Mouse (Mus musculus) midbrain, embryonic 14.5 days (tissue): ENCODE data around the gene Bfar. TPM values are rescaled to one million over a fixed set of nuclear protein-coding genes. Genes with fewer than 3 reads are reported as not detected.
"Not testable (repeated sequence)": the region's sequence is repeated elsewhere in the genome, so short reads cannot be mapped to it uniquely, and the experiment has no call there.

ENCODE experiments used
- ATAC-seq: fragments of 200-750 bp; cut with Nextera tagmentation; 2 replicates; pipeline ENCODE4 v1.8.0; 2017; ENCODE audit warnings: moderate number of reproducible peaks, moderate library complexity; ENCODE audit not compliant: low FRiP score, low TSS enrichment
- DNase-seq: peaks from one replicate; pipeline ENCODE4 v3.0.0-alpha.2; 2015
- H3K27ac ChIP-seq: fragments of 300-500 bp; sonication (generic); replicated peaks from 2 replicates; pipeline ENCODE4 v1.5.1; 2014; ENCODE audit warnings: mild to moderate bottlenecking, low read depth, low read length, moderate library complexity
- H3K27me3 ChIP-seq: fragments of 300-500 bp; sonication (generic); 2 replicates; pipeline ENCODE4 v1.6.1; 2014; ENCODE audit warnings: low read length, control low read depth, mixed read lengths; ENCODE audit not compliant: control insufficient read depth, insufficient read depth
- H3K36me3 ChIP-seq: fragments of 300-500 bp; sonication (generic); 2 replicates; pipeline ENCODE4 v1.6.1; 2014; ENCODE audit warnings: low read length, control low read depth; ENCODE audit not compliant: control insufficient read depth, insufficient read depth
- H3K4me1 ChIP-seq: fragments of 300-500 bp; sonication (generic); 2 replicates; pipeline ENCODE4 v1.6.1; 2014; ENCODE audit warnings: mild to moderate bottlenecking, antibody characterized with exemption, low read length, control low read depth; ENCODE audit not compliant: control insufficient read depth, insufficient read depth
- H3K4me2 ChIP-seq: fragments of 300-500 bp; sonication (generic); 2 replicates; pipeline ENCODE4 v1.6.1; 2014; ENCODE audit warnings: mild to moderate bottlenecking, low read length, moderate library complexity
- H3K4me3 ChIP-seq: fragments of 300-500 bp; sonication (generic); replicated peaks from 2 replicates; pipeline ENCODE4 v1.5.1; 2014; ENCODE audit warnings: low read depth, low read length
- H3K9ac ChIP-seq: fragments of 300-500 bp; sonication (generic); replicated peaks from 2 replicates; pipeline ENCODE4 v1.6.1; 2014; ENCODE audit warnings: mild to moderate bottlenecking, low read length, moderate library complexity
- H3K9me3 ChIP-seq: fragments of 300-500 bp; sonication (generic); 2 replicates; pipeline ENCODE4 v1.6.1; 2016; ENCODE audit warnings: low read length, control low read depth, mixed read lengths; ENCODE audit not compliant: control insufficient read depth
- WGBS: fragments of 180-500 bp; shearing (Covaris S2); extraction: QIAGEN DNeasy Blood & Tissue Kit; methylation state at CpG from one replicate; pipeline ENCODE4 v1.1.7; 2014; 5-methylcytosine and 5-hydroxymethylcytosine counted together
- polyA plus RNA-seq: library from polyadenylated mRNA; unstranded; fragments of >200 nt; fragmentation: Nextera tagmentation; extraction: Ambion mirVana; gene quantifications from 2 replicates; pipeline ENCODE4 v1.2.1, GENCODE M21; 2014

The Bfar gene
- polyA plus RNA-seq, 1 experiment from 2014 or later = 53.8 TPM

GRCm38 (mm10) chr16:13667878-13668343, 3.7 kb upstream of the Bfar start, which contains the start of gene Parn:
Parn (minus strand) TSS chr16:13668170.
- Histone ChIP-seq H3K4me1 (peaks cover 11% of the 10 kb centered on the region), H3K4me2 (peak within 1 kb of the TSS; percentile 87), H3K27ac (peak within 1 kb of the TSS; percentile 82), H3K4me3 (peak within 1 kb of the TSS; percentile 67), H3K9ac (peak within 1 kb of the TSS; percentile 71), H3K27me3 (no peaks in the 10 kb centered on the region), H3K36me3 (peaks cover 12% of the 10 kb centered on the region), H3K9me3 (no peaks in the 10 kb centered on the region)
- peak; percentile 96 for DNase-seq
- WGBS = under 1% methylated on average over 35 of the region's 35 CpGs
- peak; percentile 88 for ATAC-seq

- WGBS = 80% methylated on average over 10 of the region's 10 CpGs
- H3K27me3 ChIP-seq = no peaks in the 10 kb centered on the region
Measured at GRCm38 (mm10) chr16:13668402-13669108, 3.1 kb upstream of the Bfar start.

GRCm38 (mm10) chr16:13669282-13669681, 2.4 kb upstream of the Bfar start:
- H3K9me3 ChIP-seq = no peaks in the 10 kb centered on the region
- H3K36me3 ChIP-seq = peaks cover 8% of the 10 kb centered on the region
- no peak overlapping the region for H3K4me3 ChIP-seq
- no peaks in the 10 kb centered on the region for H3K27me3 ChIP-seq
- ATAC-seq (no peak), DNase-seq (no peak)
- 85% methylated on average over 1 of the region's 1 CpGs for WGBS
- H3K9ac ChIP-seq = no peak overlapping the region
- H3K4me2 ChIP-seq = no peak overlapping the region
- no peak overlapping the region for H3K27ac ChIP-seq
- H3K4me1 ChIP-seq = peaks cover 14% of the 10 kb centered on the region

More at GRCm38 (mm10) chr16:13668402-13669108, 3.1 kb upstream of the Bfar start:
- H3K9ac ChIP-seq = peak overlapping the region; percentile 71; the same call in 1 of the 2 replicates
- ATAC-seq = no peak
- no peaks in the 10 kb centered on the region for H3K9me3 ChIP-seq
- peak overlapping the region; percentile 87 for H3K4me2 ChIP-seq
- peaks cover 14% of the 10 kb centered on the region for H3K4me1 ChIP-seq
- peak overlapping the region; percentile 67 for H3K4me3 ChIP-seq
- DNase-seq = no peak
- H3K36me3 ChIP-seq = peaks cover 8% of the 10 kb centered on the region
- H3K27ac ChIP-seq = peak overlapping the region; percentile 82; the same call in 1 of the 2 replicates

- Histone ChIP-seq H3K4me2 (peak overlapping the region; percentile 85), H3K4me1 (peaks cover 14% of the 10 kb centered on the region)
- not testable (repeated sequence) for DNase-seq, H3K27ac ChIP-seq, H3K4me3 ChIP-seq, H3K36me3 ChIP-seq, ATAC-seq, H3K27me3 ChIP-seq, H3K9ac ChIP-seq, H3K9me3 ChIP-seq
- 82% methylated on average over 5 of the region's 5 CpGs for WGBS
Measured at GRCm38 (mm10) chr16:13670896-13671295, 762 bp upstream of the Bfar start.

- peak overlapping the region; percentile 85 for H3K4me2 ChIP-seq
- DNase-seq (peak; percentile 60), ATAC-seq (no peak)
- H3K27me3 ChIP-seq = no peaks in the 10 kb centered on the region
- H3K4me3 ChIP-seq = peak overlapping the region; percentile 93
- WGBS = 2% methylated on average over 20 of the region's 20 CpGs
- peak overlapping the region; percentile 93 for H3K9ac ChIP-seq
- H3K36me3 ChIP-seq = peaks cover 13% of the 10 kb centered on the region
- H3K9me3 ChIP-seq = no peaks in the 10 kb centered on the region
- H3K27ac ChIP-seq = no peak overlapping the region
- H3K4me1 ChIP-seq = peaks cover 10% of the 10 kb centered on the region
Measured at GRCm38 (mm10) chr16:13672386-13672898, 784 bp downstream of the Bfar start.

- H3K4me1 ChIP-seq = peaks cover 9% of the 10 kb centered on the region
- no peak overlapping the region for H3K9ac ChIP-seq
- H3K9me3 ChIP-seq = no peaks in the 10 kb centered on the region
- H3K4me2 ChIP-seq = peak overlapping the region; percentile 85
- peaks cover 20% of the 10 kb centered on the region for H3K36me3 ChIP-seq
- H3K4me3 ChIP-seq = peak overlapping the region; percentile 93
- ATAC-seq (no peak), DNase-seq (no peak)
- H3K27me3 ChIP-seq = no peaks in the 10 kb centered on the region
- 77% methylated on average over 5 of the region's 5 CpGs for WGBS
- no peak overlapping the region for H3K27ac ChIP-seq
Measured at GRCm38 (mm10) chr16:13673114-13673513, 1.5 kb downstream of the Bfar start.

GRCm38 (mm10) chr16:13674511-13674910, 2.9 kb downstream of the Bfar start:
- H3K4me3 ChIP-seq = no peak overlapping the region
- ATAC-seq (no peak), DNase-seq (no peak)
- no peak overlapping the region for H3K9ac ChIP-seq
- no peak overlapping the region for H3K27ac ChIP-seq
- peaks cover 9% of the 10 kb centered on the region for H3K4me1 ChIP-seq
- WGBS = 95% methylated on average over 3 of the region's 3 CpGs
- no peaks in the 10 kb centered on the region for H3K27me3 ChIP-seq
- no peak overlapping the region for H3K4me2 ChIP-seq
- H3K9me3 ChIP-seq = no peaks in the 10 kb centered on the region
- H3K36me3 ChIP-seq = peaks cover 20% of the 10 kb centered on the region

GRCm38 (mm10) chr16:13678601-13679319, 7.1 kb downstream of the Bfar start:
- Histone ChIP-seq H3K36me3 (peaks cover 20% of the 10 kb centered on the region), H3K27ac (no peak overlapping the region), H3K9me3 (no peaks in the 10 kb centered on the region), H3K4me2 (no peak overlapping the region), H3K4me1 (no peaks in the 10 kb centered on the region), H3K9ac (no peak overlapping the region), H3K4me3 (no peak overlapping the region), H3K27me3 (no peaks in the 10 kb centered on the region)
- ATAC-seq (no peak), DNase-seq (no peak)
- 89% methylated on average over 3 of the region's 3 CpGs for WGBS
